Mouse (Mus musculus): ENCODE measurements at regions not wholly inside any gene's neighbourhood (a gene's known extent, or its start where the extent isn't known, plus 50 kb on each side); places are given as distances from the start of the nearest gene placed in this dataset.
A peak's percentile ranks its signal among the peaks of the same experiment; 100 is the strongest.
"Not testable (repeated sequence)": the region's sequence is repeated elsewhere in the genome, so short reads cannot be mapped to it uniquely, and the experiment has no call there.

DNA sequence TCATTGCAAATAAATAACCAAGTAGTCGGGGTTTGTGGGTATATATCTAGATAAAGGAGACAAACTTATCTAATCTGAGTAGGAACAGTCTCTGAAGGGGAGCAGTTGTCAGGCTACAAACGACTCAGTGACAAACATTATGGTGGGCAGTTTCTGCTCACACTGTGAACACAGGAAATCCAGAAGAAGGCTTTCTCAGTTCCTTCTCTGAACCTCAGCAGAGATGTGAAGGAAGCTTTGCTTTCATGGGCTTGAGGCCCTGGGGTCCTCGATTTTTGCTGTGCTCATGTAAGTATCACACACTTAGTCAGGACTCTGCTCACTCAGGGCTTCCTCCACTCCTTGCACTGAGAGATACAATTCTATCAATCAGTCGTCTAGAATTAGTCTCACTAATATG lies 994.7 kb upstream of the Foxg1 start:
- ATAC-seq (ENCODE audit: low TSS enrichment) = no peak

GRCm38 (mm10) chr12:48388192-48388812 lies 994.2 kb upstream of the Foxg1 start:
- ATAC-seq (ENCODE audit: low TSS enrichment) = no peak

DNA sequence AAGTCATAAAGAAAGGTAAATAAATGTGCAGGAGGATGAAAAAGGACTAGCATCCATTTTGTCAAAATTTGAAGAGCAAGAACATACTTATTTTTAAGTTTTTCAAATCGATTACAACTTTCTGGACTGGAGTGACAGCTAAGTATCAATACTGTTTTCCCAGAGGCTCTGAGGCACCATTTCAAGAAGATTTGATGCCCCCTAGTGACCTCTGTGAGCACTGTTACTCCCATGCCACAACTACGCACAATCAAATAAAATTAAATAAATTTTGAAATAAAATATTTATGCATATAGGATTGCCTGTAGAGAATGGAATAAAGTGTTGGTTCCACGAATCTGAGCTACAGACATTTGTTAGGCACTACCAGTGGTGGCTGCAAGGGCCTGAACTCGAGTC lies 991.5 kb upstream of the Foxg1 start:
- ATAC-seq (ENCODE audit: low TSS enrichment) = no peak

DNA sequence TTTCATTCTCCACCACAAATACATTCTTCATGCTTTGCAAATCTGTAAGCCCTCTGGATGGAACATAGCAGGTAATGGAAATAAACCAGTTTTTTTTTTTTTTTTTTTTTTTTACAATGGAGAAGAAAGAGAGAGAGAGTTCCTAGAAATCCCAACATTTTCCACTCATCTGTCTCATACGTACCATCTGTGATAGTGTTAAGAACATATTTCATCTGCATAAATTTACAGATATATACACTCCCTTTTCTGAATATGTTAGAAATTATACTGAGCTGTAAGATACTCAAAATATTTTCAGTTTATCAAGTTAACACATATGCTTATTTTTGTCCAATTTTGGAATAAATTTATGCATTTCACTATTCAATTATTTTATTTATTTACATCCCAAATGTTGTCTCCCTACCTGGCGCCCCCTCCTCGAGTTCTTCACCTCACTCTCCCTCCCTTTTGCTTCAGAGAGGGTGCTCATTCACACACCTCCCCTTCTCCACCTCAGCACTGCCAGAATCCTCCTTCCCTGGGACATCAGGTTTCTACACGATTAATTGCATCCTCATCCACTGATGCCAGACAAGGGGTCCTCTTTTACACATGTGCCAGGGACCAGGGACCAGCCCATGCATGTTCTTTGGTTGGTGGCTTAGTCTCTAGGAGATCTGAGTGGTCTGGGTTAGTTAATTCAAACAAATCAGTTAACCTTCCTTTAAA lies 943.0 kb upstream of the Foxg1 start:
- peak; percentile 95 for ATAC-seq (ENCODE audit: low TSS enrichment)

- not testable (repeated sequence) for ATAC-seq (ENCODE audit: low TSS enrichment)
Observed at GRCm38 (mm10) chr12:48448719-48449118, 933.7 kb upstream of the Foxg1 start.

- no peak for ATAC-seq (ENCODE audit: low TSS enrichment)
Observed at GRCm38 (mm10) chr12:48462392-48462791, 920.1 kb upstream of the Foxg1 start.

GRCm38 (mm10) chr12:48500735-48501134 lies 881.7 kb upstream of the Foxg1 start:
- no peak for ATAC-seq (ENCODE audit: low TSS enrichment)

GRCm38 (mm10) chr12:48511594-48511993 lies 870.9 kb upstream of the Foxg1 start:
- ATAC-seq (ENCODE audit: low TSS enrichment) = no peak

DNA sequence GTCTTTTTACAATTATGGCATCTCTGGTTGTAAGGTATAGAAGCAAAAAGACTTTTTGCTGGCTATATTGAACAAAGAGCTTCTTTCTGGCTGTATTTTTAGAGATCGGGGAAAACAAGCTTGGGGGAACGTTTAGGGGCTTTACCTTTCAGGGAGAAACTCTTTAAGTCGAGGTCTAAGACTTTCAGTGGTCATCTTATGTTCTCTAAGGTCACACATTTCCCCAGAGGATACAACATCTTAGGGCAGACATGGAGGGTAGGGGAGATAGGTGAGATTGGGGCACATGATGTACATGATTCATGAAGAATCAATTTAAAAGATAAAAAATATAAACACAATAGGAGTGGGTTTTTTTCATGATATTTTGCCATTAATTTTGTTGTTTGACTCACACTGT lies 870.2 kb upstream of the Foxg1 start:
- ATAC-seq (ENCODE audit: low TSS enrichment) = no peak

DNA sequence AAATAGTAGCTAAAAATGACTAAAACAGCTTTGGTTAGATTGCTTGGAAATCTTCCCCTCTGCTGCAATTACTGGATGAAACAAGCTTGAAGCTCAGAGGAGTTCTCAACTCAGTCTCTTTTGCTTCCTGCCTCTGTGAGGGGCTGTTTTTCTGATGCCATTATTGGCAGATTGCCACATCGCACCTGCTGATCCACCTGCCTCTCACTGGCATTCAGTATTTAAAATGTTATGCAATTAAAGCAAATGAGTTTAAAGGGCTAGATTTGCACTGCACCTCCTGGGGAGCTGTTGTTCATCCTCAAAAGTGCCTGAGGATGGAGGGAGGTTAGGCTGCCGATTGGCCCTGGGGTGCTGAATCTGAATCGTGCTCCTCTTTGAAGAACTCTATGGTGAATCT lies 860.5 kb upstream of the Foxg1 start:
- no peak for ATAC-seq (ENCODE audit: low TSS enrichment)

DNA sequence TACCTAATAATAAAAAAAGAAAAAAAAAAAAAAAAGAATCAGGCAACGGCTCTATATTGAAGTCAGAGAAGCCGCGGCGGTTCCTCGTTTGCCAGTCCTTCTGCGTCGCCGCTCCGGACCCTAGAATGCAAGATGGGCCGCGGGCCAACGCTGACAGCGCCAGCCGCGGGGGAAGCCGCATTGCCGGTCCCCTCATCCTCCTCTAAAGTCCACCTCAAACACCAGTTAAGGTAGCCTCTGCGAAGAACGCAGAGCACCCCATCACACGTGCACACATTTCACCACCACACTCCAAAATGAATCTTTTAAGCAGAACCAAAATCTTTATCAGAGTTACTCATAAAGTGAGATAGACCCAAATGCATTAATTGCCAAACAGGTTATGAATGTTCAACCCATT lies 822.8 kb upstream of the Foxg1 start:
- not testable (repeated sequence) for ATAC-seq (ENCODE audit: low TSS enrichment)

GRCm38 (mm10) chr12:48604401-48605197 lies 777.9 kb upstream of the Foxg1 start:
- no peak for ATAC-seq (ENCODE audit: low TSS enrichment)

DNA sequence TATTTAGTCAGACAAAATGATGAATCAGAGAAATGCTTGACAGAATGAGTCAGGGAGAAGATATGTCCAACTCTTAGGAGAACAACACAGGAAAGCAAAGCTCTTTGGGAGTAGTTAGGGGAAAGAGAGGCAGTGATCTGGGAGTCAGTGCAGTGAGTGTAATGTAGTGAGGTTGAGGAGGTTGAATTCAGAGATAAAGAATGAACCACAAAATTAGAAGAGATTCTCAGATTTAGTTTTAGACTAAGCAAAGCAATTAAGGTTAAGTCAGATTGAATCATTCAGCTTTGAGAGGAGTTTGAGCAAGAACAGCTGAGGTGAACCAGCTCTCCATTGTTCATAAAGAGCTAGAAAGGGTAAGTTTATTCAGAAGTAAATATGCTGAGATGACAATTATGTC lies 777.0 kb upstream of the Foxg1 start:
- ATAC-seq (ENCODE audit: low TSS enrichment) = no peak

- ATAC-seq (ENCODE audit: low TSS enrichment) = no peak
Observed at GRCm38 (mm10) chr12:48609391-48609790, 773.1 kb upstream of the Foxg1 start.

DNA sequence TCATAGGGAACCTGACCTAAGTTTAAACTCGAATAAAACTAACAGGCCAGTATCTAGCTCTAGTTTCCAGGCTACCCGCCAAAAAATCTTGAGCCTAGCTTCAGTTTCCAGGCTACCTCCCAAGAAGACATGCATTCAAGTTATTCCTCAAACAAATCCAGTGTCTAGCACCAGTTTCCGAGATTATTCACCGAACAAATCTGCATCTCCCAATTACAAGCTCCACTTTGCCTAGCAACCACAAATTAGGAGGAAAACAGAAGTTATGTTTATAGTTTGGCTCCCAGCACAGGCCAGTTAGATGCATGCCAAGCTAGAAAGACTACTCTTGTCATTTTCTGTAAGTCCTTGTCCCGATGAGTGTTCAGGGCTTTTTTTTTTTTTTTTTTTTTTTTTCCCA lies 770.4 kb upstream of the Foxg1 start:
- ATAC-seq (ENCODE audit: low TSS enrichment) = 0 out of 2 replicates have a peak, but pooled peaks have one; percentile 38

DNA sequence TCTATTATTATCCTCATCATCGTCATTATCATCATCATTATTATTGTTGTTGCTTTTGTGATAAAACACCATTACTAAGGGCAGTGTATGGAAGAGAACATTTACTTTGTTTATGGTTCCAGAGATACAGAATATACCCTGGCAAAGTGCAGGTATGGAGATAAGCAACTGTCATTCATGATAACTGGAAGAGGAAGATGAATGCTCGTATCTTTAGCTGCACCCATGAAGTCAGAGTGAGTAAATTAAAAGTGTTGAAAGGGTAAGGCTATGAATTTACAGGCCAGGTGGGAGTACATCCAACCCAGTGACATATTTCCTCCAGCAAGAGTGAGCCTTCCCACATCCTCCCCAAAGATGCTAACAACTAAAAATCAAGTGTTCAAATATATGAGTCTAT lies 766.1 kb upstream of the Foxg1 start:
- no peak for ATAC-seq (ENCODE audit: low TSS enrichment)

GRCm38 (mm10) chr12:48633559-48633958 lies 748.9 kb upstream of the Foxg1 start:
- ATAC-seq (ENCODE audit: low TSS enrichment) = no peak

DNA sequence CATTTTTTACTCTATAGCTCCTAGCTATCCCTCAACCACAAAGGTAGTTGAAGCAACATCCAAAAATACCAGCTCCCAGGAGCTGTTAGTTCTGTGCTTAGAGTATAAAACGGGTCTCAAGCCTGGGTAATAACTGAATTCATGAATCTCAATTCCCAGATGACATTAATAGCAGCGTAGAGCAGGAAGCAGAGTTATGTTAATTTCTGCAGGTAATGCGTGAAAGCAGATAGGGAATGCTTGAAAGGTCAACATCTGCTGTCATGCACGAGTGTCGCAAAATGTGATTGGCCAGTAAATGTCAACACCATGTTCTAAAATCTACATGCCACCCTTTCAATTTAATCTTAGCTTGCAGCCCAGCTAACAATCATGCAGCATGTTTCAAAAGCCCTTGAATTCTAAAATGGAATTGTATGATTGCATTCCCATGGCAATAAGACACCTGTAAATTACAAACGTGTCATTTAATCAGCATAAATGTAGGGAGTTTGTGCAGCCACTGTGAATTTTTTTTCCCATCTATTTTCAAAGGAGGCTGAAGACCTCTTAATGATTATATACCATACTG lies 747.7 kb upstream of the Foxg1 start:
- ATAC-seq (ENCODE audit: low TSS enrichment) = no peak

DNA sequence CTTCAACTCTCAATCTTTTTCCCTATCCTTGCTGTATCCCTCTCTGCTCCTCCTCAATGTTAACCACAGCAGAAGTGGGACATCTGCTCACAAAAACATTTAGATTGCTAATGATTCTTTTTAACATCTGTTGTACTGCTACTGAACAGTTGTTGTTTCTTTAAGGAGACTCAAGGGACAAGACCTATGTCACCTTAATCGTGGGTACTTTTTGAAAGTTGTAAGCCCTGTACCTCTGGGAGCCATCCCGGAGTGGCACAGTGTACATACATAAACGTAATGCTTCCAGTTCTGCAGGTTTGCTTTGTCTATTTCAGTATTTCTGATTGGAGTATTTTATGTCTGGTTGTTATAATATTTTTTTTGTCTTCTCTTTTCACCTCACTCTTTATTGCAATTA lies 740.5 kb upstream of the Foxg1 start:
- no peak for ATAC-seq (ENCODE audit: low TSS enrichment)

- no peak for ATAC-seq (ENCODE audit: low TSS enrichment)
Observed at GRCm38 (mm10) chr12:48645135-48645534, 737.3 kb upstream of the Foxg1 start.

DNA sequence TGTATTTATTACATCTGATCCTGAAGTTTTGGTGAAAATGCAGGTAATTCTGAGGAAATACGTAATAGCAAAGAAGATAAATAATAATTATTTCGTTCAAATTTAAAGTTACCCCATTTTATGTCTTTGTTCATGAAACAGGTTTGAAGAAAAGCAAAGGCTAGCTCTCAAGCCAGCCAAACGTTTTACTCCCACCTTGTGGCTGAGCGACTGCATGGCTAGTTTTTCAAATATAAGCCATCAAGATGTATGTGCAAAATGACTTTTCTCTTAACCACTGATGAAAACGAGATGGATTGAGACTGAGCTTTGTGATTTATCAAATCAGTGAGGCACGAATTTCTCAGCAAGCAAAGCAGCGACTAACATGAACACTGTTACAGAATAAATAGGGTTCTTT lies 736.5 kb upstream of the Foxg1 start:
- ATAC-seq (ENCODE audit: low TSS enrichment) = no peak

- no peak for ATAC-seq (ENCODE audit: low TSS enrichment)
Observed at GRCm38 (mm10) chr12:48675176-48675575, 707.3 kb upstream of the Foxg1 start.

- peak; percentile 88 for ATAC-seq (ENCODE audit: low TSS enrichment)
Observed at GRCm38 (mm10) chr12:48680957-48681356, 701.5 kb upstream of the Foxg1 start.
